Mouse (Mus musculus) c-Kit-positive CD71-positive TER-119-positive erythroid progenitor cells, embryonic 14.5 days (primary cell): ENCODE measurements around the gene Fbxo6.
"Not testable (repeated sequence)": the region's sequence is repeated elsewhere in the genome, so short reads cannot be mapped to it uniquely, and the experiment has no call there.

Experiments used
- DNase-seq: peaks from one replicate; pipeline ENCODE4 v3.0.0-alpha.2; 2013; ENCODE audit warnings: low spot score

Gene Fbxo6

GRCm38 (mm10) chr4:148151267-148152168, at the start of gene Fbxo6:
Gene Fbxo6 (minus strand): TSS chr4:148152140.
- peak; percentile 77 for DNase-seq

GRCm38 (mm10) chr4:148198721-148199120, 46.8 kb upstream of the Fbxo6 start:
- DNase-seq: no peak

- no peak for DNase-seq
Observed at GRCm38 (mm10) chr4:148194400-148194799, 42.5 kb upstream of the Fbxo6 start.

- no peak for DNase-seq
Observed at GRCm38 (mm10) chr4:148192707-148193245, 40.8 kb upstream of the Fbxo6 start.

- not testable (repeated sequence) for DNase-seq
Observed at GRCm38 (mm10) chr4:148188767-148189166, 36.8 kb upstream of the Fbxo6 start.

GRCm38 (mm10) chr4:148185819-148186218, 33.9 kb upstream of the Fbxo6 start:
- no peak for DNase-seq

GRCm38 (mm10) chr4:148184564-148184963, 32.6 kb upstream of the Fbxo6 start:
- no peak for DNase-seq

GRCm38 (mm10) chr4:148182363-148182762, 30.4 kb upstream of the Fbxo6 start:
- no peak for DNase-seq

GRCm38 (mm10) chr4:148181483-148181882, 29.5 kb upstream of the Fbxo6 start:
- no peak for DNase-seq

GRCm38 (mm10) chr4:148177716-148178115, 25.8 kb upstream of the Fbxo6 start:
- no peak for DNase-seq

GRCm38 (mm10) chr4:148176603-148177002, 24.7 kb upstream of the Fbxo6 start:
- DNase-seq: not testable (repeated sequence)

- no peak for DNase-seq
Observed at GRCm38 (mm10) chr4:148174495-148174862, 22.5 kb upstream of the Fbxo6 start.

- DNase-seq: no peak
Observed at GRCm38 (mm10) chr4:148173811-148174494, 22.0 kb upstream of the Fbxo6 start.

- DNase-seq: no peak
Observed at GRCm38 (mm10) chr4:148171261-148171660, 19.3 kb upstream of the Fbxo6 start.

- peak; percentile 56 for DNase-seq
Observed at GRCm38 (mm10) chr4:148170842-148171241, 18.9 kb upstream of the Fbxo6 start.

- DNase-seq: no peak
Observed at GRCm38 (mm10) chr4:148169586-148169985, 17.6 kb upstream of the Fbxo6 start.

GRCm38 (mm10) chr4:148168287-148168686, 16.3 kb upstream of the Fbxo6 start:
- peak; percentile 51 for DNase-seq

- DNase-seq: peak; percentile 44
Observed at GRCm38 (mm10) chr4:148166986-148167385, 15.0 kb upstream of the Fbxo6 start.

- DNase-seq: no peak
Observed at GRCm38 (mm10) chr4:148166431-148166830, 14.5 kb upstream of the Fbxo6 start.

GRCm38 (mm10) chr4:148165551-148165950, 13.6 kb upstream of the Fbxo6 start:
- DNase-seq: no peak

- no peak for DNase-seq
Observed at GRCm38 (mm10) chr4:148164461-148164860, 12.5 kb upstream of the Fbxo6 start.

GRCm38 (mm10) chr4:148164002-148164439, 12.1 kb upstream of the Fbxo6 start:
- DNase-seq: no peak
